In the genomic region with DNA sequence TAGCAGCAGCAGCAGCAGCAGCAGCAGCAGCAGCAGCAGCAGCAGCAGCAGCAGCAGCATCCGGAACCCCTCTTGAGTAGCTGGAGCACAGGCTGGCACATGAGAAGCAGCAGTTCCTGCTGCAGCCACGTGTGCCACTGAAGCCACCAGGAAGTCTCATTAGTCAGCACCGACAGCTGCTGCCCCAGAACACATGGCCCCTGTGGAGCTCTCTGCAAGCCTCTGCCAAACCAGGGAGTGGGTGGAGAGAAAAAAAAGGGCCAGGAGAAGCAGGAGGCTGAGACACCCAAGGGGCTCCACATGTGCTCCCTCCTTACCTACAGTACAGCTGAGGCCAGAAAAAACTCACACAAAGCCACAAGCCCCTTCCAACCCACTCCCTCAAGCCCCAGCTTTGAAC, we compare ENCODE assay signal across 8 mouse cellular contexts.
DNase-seq lines count a peak whose midpoint lies in the region; ATAC-seq lines count a peak whose summit lies in the region.

No protein-coding gene starts in this region.

- no peak overlapping the region for H3K27ac ChIP-seq in liver, embryonic 16.5 days (ENCODE audit: low read length)
- peak overlapping the region; percentile 32; the same call in 1 of the 2 replicates for H3K27ac ChIP-seq in neural tube, embryonic 12.5 days

- DNase-seq in adrenal gland, adult (ENCODE audit: inconsistent age in 2 of 2, low spot score in 1 of 2) = peak; percentile 78 to 86
- DNase-seq in adrenal gland, adult 18-20 months (ENCODE audit: low spot score in 2 of 2) = no peak
- peak; percentile 69 to 77 for DNase-seq in adrenal gland, postnatal 36 days
- DNase-seq in gastrocnemius, postnatal 14 days = peak; percentile 66
- peak; percentile 47 for DNase-seq in kidney, adult 18-20 months
- DNase-seq in thymus, postnatal 25 days = peak; percentile 70

- 0 out of 2 replicates have a peak, but pooled peaks have one; percentile 25 for ATAC-seq in liver, embryonic 16.5 days (ENCODE audit: low read depth)
- ATAC-seq in neural tube, embryonic 12.5 days (ENCODE audit: low FRiP score, low read depth) = no peak

- H3K4me2 ChIP-seq in liver, embryonic 16.5 days (ENCODE audit: low read depth, low read length) = no peak overlapping the region
- H3K4me2 ChIP-seq in neural tube, embryonic 12.5 days (replicated peaks) = no peak overlapping the region

- H3K9me3 ChIP-seq in liver, embryonic 16.5 days (replicated peaks; ENCODE audit: control insufficient read depth, low read length) = no peaks in the 10 kb centered on the region
- H3K9me3 ChIP-seq in neural tube, embryonic 12.5 days = no peaks in the 10 kb centered on the region

- 16% methylated on average over 3 of the region's 3 CpGs for WGBS in liver, embryonic 16.5 days (ENCODE audit: insufficient replicate concordance)
- 11% methylated on average over 3 of the region's 3 CpGs for WGBS in neural tube, embryonic 12.5 days

- H3K9ac ChIP-seq in liver, embryonic 16.5 days (ENCODE audit: low read depth, low read length) = no peak overlapping the region
- H3K9ac ChIP-seq in neural tube, embryonic 12.5 days = peak overlapping the region; percentile 33; the same call in 1 of the 2 replicates

- intact Hi-C loops in gastrocnemius, postnatal 14 days (cut with DNase I; ENCODE audit: low total_unique reads) = loop anchor here (5.0 kb wide), 1 partner anchor 271 kb away; no protein-coding TSS in a partner anchor

- H3K27me3 ChIP-seq in liver, embryonic 16.5 days (ENCODE audit: control insufficient read depth, insufficient read depth, low read depth, low read length) = no peaks in the 10 kb centered on the region
- no peaks in the 10 kb centered on the region for H3K27me3 ChIP-seq in neural tube, embryonic 12.5 days (replicated peaks)

- H3K36me3 ChIP-seq in liver, embryonic 16.5 days (ENCODE audit: control insufficient read depth, insufficient read depth) = no peaks in the 10 kb centered on the region
- H3K36me3 ChIP-seq in neural tube, embryonic 12.5 days = no peaks in the 10 kb centered on the region

- peaks cover 33% of the 10 kb centered on the region for H3K4me1 ChIP-seq in liver, embryonic 16.5 days (ENCODE audit: control insufficient read depth, low read depth, low read length)
- peaks cover 92% of the 10 kb centered on the region for H3K4me1 ChIP-seq in neural tube, embryonic 12.5 days

- no peak overlapping the region for H3K4me3 ChIP-seq in liver, embryonic 16.5 days (ENCODE audit: low read depth, low read length)
- H3K4me3 ChIP-seq in neural tube, embryonic 12.5 days = no peak overlapping the region

Comparison
In these comparisons a context has a peak if more than half of its experiments do, and no peak if none do; other contexts are left out.
1. DNase-seq: peak in adrenal gland, adult (2 of 2), adrenal gland, postnatal 36 days (2 of 2), gastrocnemius, postnatal 14 days (single experiment), kidney, adult 18-20 months (single experiment) and thymus, postnatal 25 days (single experiment); none in adrenal gland, adult 18-20 months (0 of 2).